Mouse (Mus musculus): ENCODE data around the gene Fdxr. TPM values are rescaled to one million over a fixed set of nuclear protein-coding genes. Genes with fewer than 3 reads are reported as not detected.

Fdxr gene
- polyA plus RNA-seq, 2 experiments: 12.3 to 13.7 TPM

- Histone ChIP-seq H3K4me3 (ENCODE audit: insufficient read depth in 1 of 2, low read depth in 2 of 2, low read length in 2 of 2) (no peak overlapping the region), H3K4me2 (ENCODE audit: low read depth) (no peak overlapping the region), H3K27me3 (ENCODE audit: control insufficient read depth, insufficient read depth, low read length) (no peaks in the 10 kb centered on the region), H3K9ac (replicated peaks) (no peak overlapping the region), H3K4me1 (replicated peaks; ENCODE audit: control insufficient read depth in 2 of 2, insufficient read depth in 2 of 2, low read length in 1 of 2) (peaks cover 0 to 3% of the 10 kb centered on the region in 2 experiments; a peak in 1 of 4 replicates), H3K9me3 (ENCODE audit: control insufficient read depth, low read length) (no peaks in the 10 kb centered on the region), H3K36me3 (replicated peaks; ENCODE audit: control insufficient read depth, insufficient read depth, low read depth) (no peaks in the 10 kb centered on the region), H3K27ac (no peak overlapping the region)
- TF ChIP-seq EP300 (IDR thresholded peaks at IDR 0.05; ENCODE audit: low read depth): no peak
- peak; percentile 78 for TF ChIP-seq CTCF (IDR thresholded peaks at IDR 0.05; ENCODE audit: low read depth)
- WGBS (ENCODE audit: insufficient replicate concordance): 43% methylated on average over 8 of the region's 8 CpGs
- ATAC-seq (ENCODE audit: insufficient read depth): no peak
- no peak for DNase-seq (ENCODE audit: low read depth in 3 of 3, low spot score in 3 of 3)
Measured at GRCm38 (mm10) chr11:115224889-115225288, 52.0 kb downstream of the Fdxr start.

- ATAC-seq (ENCODE audit: insufficient read depth) (no peak), DNase-seq (ENCODE audit: low read depth in 3 of 3, low spot score in 3 of 3) (no peak)
- Histone ChIP-seq H3K4me3 (ENCODE audit: insufficient read depth in 1 of 2, low read depth in 2 of 2, low read length in 2 of 2) (no peak overlapping the region), H3K9me3 (ENCODE audit: control insufficient read depth, low read length) (no peaks in the 10 kb centered on the region), H3K27ac (no peak overlapping the region), H3K27me3 (ENCODE audit: control insufficient read depth, insufficient read depth, low read length) (no peaks in the 10 kb centered on the region), H3K4me1 (replicated peaks; ENCODE audit: control insufficient read depth in 2 of 2, insufficient read depth in 2 of 2, low read length in 1 of 2) (peaks cover 0 to 11% of the 10 kb centered on the region in 2 experiments; a peak in 2 of 4 replicates), H3K36me3 (replicated peaks; ENCODE audit: control insufficient read depth, insufficient read depth, low read depth) (no peaks in the 10 kb centered on the region), H3K9ac (replicated peaks) (no peak overlapping the region), H3K4me2 (ENCODE audit: low read depth) (no peak overlapping the region)
- TF ChIP-seq EP300 (IDR thresholded peaks at IDR 0.05; ENCODE audit: low read depth) (no peak), CTCF (IDR thresholded peaks at IDR 0.05; ENCODE audit: low read depth) (no peak)
- 38% methylated on average over 6 of the region's 6 CpGs for WGBS (ENCODE audit: insufficient replicate concordance)
Measured at GRCm38 (mm10) chr11:115223877-115224276, 53.0 kb downstream of the Fdxr start.

GRCm38 (mm10) chr11:115223451-115223850, 53.4 kb downstream of the Fdxr start:
- no peak for ATAC-seq (ENCODE audit: insufficient read depth)
- H3K4me3 ChIP-seq (ENCODE audit: insufficient read depth in 1 of 2, low read depth in 2 of 2, low read length in 2 of 2): no peak overlapping the region
- no peak overlapping the region for H3K9ac ChIP-seq (replicated peaks)
- peaks cover 0 to 11% of the 10 kb centered on the region in 2 experiments; a peak in 2 of 4 replicates for H3K4me1 ChIP-seq (replicated peaks; ENCODE audit: control insufficient read depth in 2 of 2, insufficient read depth in 2 of 2, low read length in 1 of 2)
- H3K36me3 ChIP-seq (replicated peaks; ENCODE audit: control insufficient read depth, insufficient read depth, low read depth): no peaks in the 10 kb centered on the region
- TF ChIP-seq CTCF (IDR thresholded peaks at IDR 0.05; ENCODE audit: low read depth) (no peak), EP300 (IDR thresholded peaks at IDR 0.05; ENCODE audit: low read depth) (no peak)
- H3K27ac ChIP-seq: no peak overlapping the region
- DNase-seq (ENCODE audit: low read depth in 3 of 3, low spot score in 3 of 3): no peak
- no peaks in the 10 kb centered on the region for H3K27me3 ChIP-seq (ENCODE audit: control insufficient read depth, insufficient read depth, low read length)
- WGBS (ENCODE audit: insufficient replicate concordance): 54% methylated on average over 11 of the region's 11 CpGs
- no peaks in the 10 kb centered on the region for H3K9me3 ChIP-seq (ENCODE audit: control insufficient read depth, low read length)
- no peak overlapping the region for H3K4me2 ChIP-seq (ENCODE audit: low read depth)

- no peak for TF ChIP-seq CTCF (IDR thresholded peaks at IDR 0.05; ENCODE audit: low read depth)
- no peak for TF ChIP-seq EP300 (IDR thresholded peaks at IDR 0.05; ENCODE audit: low read depth)
Measured at GRCm38 (mm10) chr11:115222570-115222969, 54.3 kb downstream of the Fdxr start.

GRCm38 (mm10) chr11:115222077-115222476, 54.8 kb downstream of the Fdxr start:
- Histone ChIP-seq H3K9me3 (ENCODE audit: control insufficient read depth, low read length) (no peaks in the 10 kb centered on the region), H3K27ac (no peak overlapping the region), H3K4me1 (replicated peaks; ENCODE audit: control insufficient read depth in 2 of 2, insufficient read depth in 2 of 2, low read length in 1 of 2) (peaks cover 0 to 13% of the 10 kb centered on the region in 2 experiments; a peak in 2 of 4 replicates), H3K27me3 (ENCODE audit: control insufficient read depth, insufficient read depth, low read length) (no peaks in the 10 kb centered on the region), H3K4me3 (ENCODE audit: insufficient read depth in 1 of 2, low read depth in 2 of 2, low read length in 2 of 2) (no peak overlapping the region), H3K9ac (replicated peaks) (no peak overlapping the region), H3K4me2 (ENCODE audit: low read depth) (no peak overlapping the region), H3K36me3 (replicated peaks; ENCODE audit: control insufficient read depth, insufficient read depth, low read depth) (no peaks in the 10 kb centered on the region)
- 67% methylated on average over 12 of the region's 12 CpGs for WGBS (ENCODE audit: insufficient replicate concordance)
- DNase-seq (ENCODE audit: low read depth in 3 of 3, low spot score in 3 of 3) (no peak), ATAC-seq (ENCODE audit: insufficient read depth) (no peak)
- TF ChIP-seq EP300 (IDR thresholded peaks at IDR 0.05; ENCODE audit: low read depth): no peak

More at GRCm38 (mm10) chr11:115222570-115222969, 54.3 kb downstream of the Fdxr start:
- Histone ChIP-seq H3K27ac (no peak overlapping the region), H3K9me3 (ENCODE audit: control insufficient read depth, low read length) (no peaks in the 10 kb centered on the region), H3K4me3 (ENCODE audit: insufficient read depth in 1 of 2, low read depth in 2 of 2, low read length in 2 of 2) (no peak overlapping the region), H3K4me2 (ENCODE audit: low read depth) (no peak overlapping the region), H3K36me3 (replicated peaks; ENCODE audit: control insufficient read depth, insufficient read depth, low read depth) (no peaks in the 10 kb centered on the region), H3K27me3 (ENCODE audit: control insufficient read depth, insufficient read depth, low read length) (no peaks in the 10 kb centered on the region), H3K9ac (replicated peaks) (no peak overlapping the region), H3K4me1 (replicated peaks; ENCODE audit: control insufficient read depth in 2 of 2, insufficient read depth in 2 of 2, low read length in 1 of 2) (peaks cover 0 to 13% of the 10 kb centered on the region in 2 experiments; a peak in 2 of 4 replicates)
- ATAC-seq (ENCODE audit: insufficient read depth) (no peak), DNase-seq (ENCODE audit: low read depth in 3 of 3, low spot score in 3 of 3) (no peak)
- 50% methylated on average over 5 of the region's 5 CpGs for WGBS (ENCODE audit: insufficient replicate concordance)

Data from liver, embryonic 14.5 days (tissue).